Mouse (Mus musculus) embryonic stem cell, embryonic (primary cell): Measurements from ENCODE around the gene Cd2ap.

Experiments used
- CTCF ChIA-PET, 4 experiments: fragments of 300-600 bp in 2 of 4; fragments of 350-600 bp in 2 of 4; sonication (Branson Sonifier 250); formaldehyde crosslinking; loops; one replicate each; lab custom pipeline; 2022; ENCODE audit warnings: inconsistent platforms in 2 of 4; lab: Charles Lee
- POLR2A ChIA-PET, 4 experiments: fragments of 300-600 bp in 2 of 4; fragments of 350-600 bp in 2 of 4; sonication (Branson Sonifier 250); formaldehyde crosslinking; loops; one replicate each; lab custom pipeline; 2022; ENCODE audit warnings: antibody characterized with exemption in 4 of 4, inconsistent platforms in 1 of 4; lab: Charles Lee

Cd2ap gene

GRCm38 (mm10) chr17:42782156-42782757, 94.2 kb downstream of the Cd2ap start:
- ChIA-PET CTCF (interaction anchor here (0.6 to 1.8 kb wide), 5 partner anchors 169 to 591 kb away, joined by 3 to 11 read pairs (median 6); no protein-coding TSS in a partner anchor), POLR2A (no interaction called here)

DNA sequence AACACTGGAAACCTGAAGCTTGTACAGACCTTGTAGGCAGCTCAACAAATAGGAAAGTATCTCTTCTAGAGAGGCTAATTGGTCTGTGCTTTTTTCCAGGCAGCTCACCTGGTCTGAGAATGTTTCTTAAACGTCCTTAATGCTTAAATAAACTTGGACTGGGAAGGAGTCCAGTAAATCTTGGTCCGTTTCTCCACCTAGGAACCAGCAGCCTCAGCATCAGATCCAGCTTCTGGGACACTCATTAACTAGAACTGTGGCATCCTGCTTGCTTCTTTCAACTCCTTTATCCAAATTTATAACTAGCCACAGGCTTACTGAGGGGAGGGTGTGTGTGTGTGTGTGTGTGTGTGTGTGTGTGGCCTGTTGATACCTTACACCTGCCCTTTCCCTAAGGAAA, 122.7 kb downstream of the Cd2ap start:
- POLR2A ChIA-PET = no interaction called here
- CTCF ChIA-PET = no interaction called here

DNA sequence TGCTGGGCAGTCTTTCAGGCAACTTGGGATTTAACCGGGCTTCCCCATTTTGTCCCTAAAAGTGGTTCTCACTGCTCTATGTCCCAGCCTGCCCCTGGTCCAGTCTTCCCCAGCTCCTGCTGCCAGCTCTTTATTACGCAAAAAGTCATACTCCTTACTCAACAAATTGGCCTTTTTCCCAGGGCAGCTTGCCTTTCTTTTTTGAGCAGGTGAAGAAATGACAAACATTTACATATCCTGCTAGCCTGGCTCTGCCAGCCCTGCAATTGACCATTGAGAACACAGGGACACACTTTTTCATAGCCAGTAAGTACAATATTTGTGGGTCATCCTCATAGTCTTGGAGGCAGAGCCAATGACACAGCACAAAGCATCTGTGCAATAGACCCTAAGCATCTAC, 124.3 kb downstream of the Cd2ap start:
- POLR2A ChIA-PET = no interaction called here
- CTCF ChIA-PET = no interaction called here

DNA sequence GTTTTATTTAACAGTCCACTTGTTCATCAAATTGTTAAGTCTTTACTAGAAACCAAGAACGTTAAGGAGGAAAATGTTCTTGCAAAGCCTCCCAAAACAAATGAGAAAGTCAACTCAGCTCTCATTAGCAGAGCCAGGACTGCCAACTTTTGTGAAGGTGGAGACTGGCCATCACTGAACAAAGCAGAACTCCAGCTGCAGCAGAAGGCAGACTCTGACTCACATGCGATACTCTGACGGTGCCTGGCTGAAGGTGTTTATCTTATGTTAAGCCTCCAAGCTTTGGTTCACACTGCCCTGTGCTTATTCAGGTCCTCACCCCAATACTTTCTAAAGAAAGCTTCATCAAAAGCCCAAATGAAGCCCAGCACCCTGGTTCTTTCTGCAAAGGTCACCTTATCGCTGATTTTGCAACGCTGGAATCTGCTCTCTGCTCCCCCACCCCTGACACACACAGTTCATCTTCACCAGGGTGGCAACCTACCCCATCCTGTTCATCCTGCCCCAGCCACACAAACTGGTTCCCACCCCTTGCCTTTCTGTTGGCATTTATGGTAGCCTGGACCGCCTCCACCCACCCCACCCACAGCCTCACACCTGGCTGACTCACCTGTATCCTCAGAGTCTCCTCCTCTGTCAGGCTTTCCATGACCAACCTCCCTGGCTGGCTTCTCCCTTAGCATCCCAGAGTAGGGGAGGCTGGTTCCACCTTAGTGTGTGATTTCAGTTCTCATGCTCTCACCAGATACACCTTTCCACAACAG, 130.6 kb downstream of the Cd2ap start:
- CTCF ChIA-PET = no interaction called here
- POLR2A ChIA-PET = interaction anchor here in 1 of 4 experiments (0.6 kb wide), 1 partner anchor 20 kb away, joined by 3 read pairs; no protein-coding TSS in a partner anchor
